Mouse (Mus musculus) midbrain, embryonic 10.5 days (tissue): ENCODE results near the gene Ppp1r12b. TPM values are rescaled to one million over a fixed set of nuclear protein-coding genes. Genes with fewer than 3 reads are reported as not detected.
A peak's percentile ranks its signal among the peaks of the same experiment; 100 is the strongest.

ENCODE experiments used
- DNase-seq: peaks from one replicate; pipeline ENCODE4 v3.0.0-alpha.2; 2017; ENCODE audit warnings: low spot score
- H3K27ac ChIP-seq: fragments of 300-500 bp; sonication (generic); replicated peaks from 2 replicates; pipeline ENCODE4 v1.5.1; 2016; ENCODE audit warnings: mild to moderate bottlenecking
- H3K27me3 ChIP-seq: fragments of 300-500 bp; sonication (generic); 2 replicates; pipeline ENCODE4 v1.6.1; 2016; ENCODE audit warnings: low read depth, mild to moderate bottlenecking; ENCODE audit not compliant: poor library complexity, severe bottlenecking
- H3K36me3 ChIP-seq: fragments of 300-500 bp; sonication (generic); 2 replicates; pipeline ENCODE4 v1.6.1; 2016; ENCODE audit warnings: mild to moderate bottlenecking, moderate library complexity
- H3K4me1 ChIP-seq: fragments of 300-500 bp; sonication (generic); 2 replicates; pipeline ENCODE4 v1.6.1; 2016
- H3K4me3 ChIP-seq: fragments of 300-500 bp; sonication (generic); 2 replicates; pipeline ENCODE4 v1.5.1; 2016; ENCODE audit warnings: mild to moderate bottlenecking, moderate library complexity
- H3K9me3 ChIP-seq: fragments of 300-500 bp; sonication (generic); replicated peaks from 2 replicates; pipeline ENCODE4 v1.6.1; 2016; ENCODE audit warnings: mild to moderate bottlenecking
- WGBS: fragments of 180-500 bp; shearing (Covaris S2); methylation state at CpG from one replicate; pipeline ENCODE4 v1.1.7; 2016; 5-methylcytosine and 5-hydroxymethylcytosine counted together
- polyA plus RNA-seq: library from polyadenylated mRNA; unstranded; fragments of >200 nt; fragmentation: Nextera tagmentation; extraction: Ambion mirVana; gene quantifications from 2 replicates; pipeline ENCODE4 v1.2.1, GENCODE M21; 2016

Ppp1r12b gene
- polyA plus RNA-seq, 1 experiment from 2014 or later = 5.7 TPM

DNA sequence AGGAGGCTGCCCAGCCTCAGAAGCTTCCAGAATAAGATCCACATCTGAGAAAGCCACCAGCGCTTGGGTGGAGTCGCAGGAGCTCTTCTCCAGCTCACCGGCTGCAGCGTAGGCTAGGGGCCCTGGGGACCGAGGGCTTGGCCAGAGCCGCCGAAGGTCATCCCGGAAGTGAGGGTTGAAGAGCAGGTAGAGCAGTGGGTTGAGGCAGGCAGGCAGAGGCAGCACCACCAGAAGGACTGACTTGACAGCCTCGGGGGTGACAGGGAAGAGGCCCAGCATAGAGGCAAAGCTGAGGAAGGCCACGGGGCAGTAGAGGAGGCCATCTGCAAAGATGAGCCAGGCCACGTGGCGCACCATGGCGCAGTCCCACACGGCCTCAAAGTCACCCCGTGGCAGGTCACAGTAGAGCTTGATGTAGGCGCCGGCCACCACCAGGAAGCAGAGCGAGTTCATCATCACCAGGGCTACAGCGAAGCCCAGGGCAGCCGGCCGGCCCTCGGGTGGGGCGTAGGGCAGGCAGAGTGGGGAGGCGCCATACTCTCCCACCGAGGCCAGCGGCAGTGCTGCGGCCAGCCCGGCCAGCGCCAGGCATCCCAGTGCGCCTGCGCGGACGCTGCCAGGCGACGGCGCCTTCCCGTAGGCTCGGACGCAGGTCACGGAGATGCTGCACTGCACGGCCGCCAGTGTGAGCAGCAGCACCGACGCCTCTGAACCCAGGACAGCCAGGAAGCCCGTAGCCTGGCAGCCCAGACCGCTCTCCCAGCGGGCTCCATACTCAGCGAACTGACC, 31.6 kb upstream of the Ppp1r12b start:
- Histone ChIP-seq H3K4me3 (peak overlapping the region; percentile 59), H3K4me1 (peaks cover 10% of the 10 kb centered on the region), H3K27ac (peak overlapping the region; percentile 80), H3K9me3 (no peaks in the 10 kb centered on the region), H3K36me3 (no peaks in the 10 kb centered on the region), H3K27me3 (peaks cover 63% of the 10 kb centered on the region)
- WGBS = 33% methylated on average over 48 of the region's 48 CpGs
- DNase-seq = peak; percentile 77

GRCm38 (mm10) chr1:134972920-134973319, 17.2 kb upstream of the Ppp1r12b start:
- Histone ChIP-seq H3K36me3 (peaks cover 79% of the 10 kb centered on the region), H3K27me3 (no peaks in the 10 kb centered on the region), H3K4me3 (no peak overlapping the region), H3K27ac (no peak overlapping the region), H3K9me3 (no peaks in the 10 kb centered on the region), H3K4me1 (no peaks in the 10 kb centered on the region)
- no peak for DNase-seq
- 89% methylated on average over 1 of the region's 1 CpGs for WGBS

DNA sequence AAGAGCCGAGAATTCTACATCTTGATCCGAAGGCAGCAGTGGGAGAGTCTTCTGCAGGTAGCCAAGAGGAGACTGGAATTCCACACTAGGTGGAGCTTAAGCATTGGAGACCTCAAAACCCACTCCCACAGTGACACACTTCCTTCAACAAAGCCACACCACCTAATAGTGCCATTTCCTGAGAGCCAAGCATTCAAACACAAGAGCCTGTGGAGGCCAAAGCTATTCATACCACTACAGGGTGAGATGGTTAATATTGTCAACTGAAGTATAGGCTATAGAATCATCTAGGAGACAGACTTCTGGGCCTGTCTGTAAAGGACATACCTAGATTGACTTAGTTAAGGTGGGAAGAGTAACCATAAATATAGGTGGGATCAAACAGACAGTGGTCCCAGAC, 9.7 kb upstream of the Ppp1r12b start:
- no peaks in the 10 kb centered on the region for H3K9me3 ChIP-seq
- H3K4me1 ChIP-seq = peaks cover 24% of the 10 kb centered on the region
- 85% methylated on average over 2 of the region's 2 CpGs for WGBS
- H3K27me3 ChIP-seq = peaks cover 9% of the 10 kb centered on the region
- peaks cover 51% of the 10 kb centered on the region for H3K36me3 ChIP-seq
- no peak for DNase-seq
- no peak overlapping the region for H3K27ac ChIP-seq
- no peak overlapping the region for H3K4me3 ChIP-seq

- H3K9me3 ChIP-seq = no peaks in the 10 kb centered on the region
- H3K4me3 ChIP-seq = peak overlapping the region; percentile 77
- H3K27me3 ChIP-seq = peaks cover 9% of the 10 kb centered on the region
- H3K27ac ChIP-seq = peak overlapping the region; percentile 88
- DNase-seq = no peak
- H3K4me1 ChIP-seq = peaks cover 24% of the 10 kb centered on the region
- H3K36me3 ChIP-seq = peaks cover 25% of the 10 kb centered on the region
- 8% methylated on average over 11 of the region's 11 CpGs for WGBS
These were observed 7.1 kb upstream of the Ppp1r12b start for GRCm38 (mm10) chr1:134962821-134963220.

DNA sequence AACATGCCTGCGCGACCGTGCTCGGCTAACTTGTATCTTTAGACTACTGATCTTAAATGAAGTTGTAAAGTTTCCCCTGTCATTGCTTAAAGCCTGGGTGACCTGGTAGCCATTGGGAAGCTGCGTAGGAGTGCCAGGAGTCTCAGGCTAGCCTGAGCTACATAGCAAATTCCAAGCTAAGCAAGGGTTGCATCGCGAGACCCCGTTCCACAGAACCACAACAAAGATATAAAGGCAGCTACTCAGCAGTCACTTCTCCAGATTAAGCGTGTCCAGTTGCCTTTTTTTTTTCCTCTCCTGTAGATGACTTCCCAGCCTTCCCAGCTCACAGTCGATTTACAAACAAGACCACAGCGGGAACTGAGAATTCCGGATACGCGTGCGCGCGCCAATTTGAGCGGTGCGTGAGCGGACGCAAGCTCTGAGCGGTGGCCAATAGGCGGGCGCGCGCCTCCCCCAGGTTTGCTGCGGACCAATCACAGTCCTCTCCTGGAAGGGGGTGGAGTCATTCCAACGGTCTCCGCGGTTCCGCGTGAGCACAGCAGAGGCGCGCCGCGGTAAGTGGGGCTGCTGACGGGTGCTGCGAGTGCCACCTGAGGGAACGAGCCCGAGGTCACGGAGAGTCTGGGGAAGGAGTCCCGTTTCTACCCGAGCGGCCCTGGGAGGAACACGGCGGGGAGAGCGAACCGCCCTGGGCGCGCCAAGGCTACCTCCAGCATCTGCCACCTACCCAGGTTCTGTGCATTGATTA, 6.5 kb upstream of the Ppp1r12b start, which contains the start of gene Ube2t:
TSS of gene Ube2t (plus strand) at position 513 of the 751 bp plus-strand sequence.
- WGBS = 3% methylated on average over 50 of the region's 50 CpGs
- Histone ChIP-seq H3K4me1 (peaks cover 24% of the 10 kb centered on the region), H3K4me3 (peak within 1 kb of the TSS; percentile 77), H3K36me3 (peaks cover 19% of the 10 kb centered on the region), H3K27me3 (peaks cover 9% of the 10 kb centered on the region), H3K9me3 (no peaks in the 10 kb centered on the region), H3K27ac (peak within 1 kb of the TSS; percentile 88)
- peak; percentile 95 for DNase-seq

DNA sequence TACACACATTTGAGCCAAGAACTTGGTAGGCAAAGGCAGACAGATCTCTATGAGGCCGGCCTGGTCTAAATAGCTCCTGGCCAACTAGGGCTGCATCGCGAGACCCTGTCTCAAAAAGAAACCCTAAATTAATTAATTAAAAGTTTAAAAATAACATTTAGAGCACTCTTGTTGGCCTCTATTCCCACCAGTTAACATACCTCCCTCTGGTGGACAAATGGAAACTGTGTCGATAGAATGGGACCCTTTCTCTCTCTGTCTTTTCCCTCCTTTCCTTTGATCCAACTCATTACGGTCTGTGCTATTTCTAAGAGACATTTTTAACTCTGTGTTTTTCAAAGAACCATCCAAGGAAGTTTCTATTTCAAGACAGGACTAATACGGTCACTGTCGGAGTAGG, 4.9 kb upstream of the Ppp1r12b start:
- 67% methylated on average over 7 of the region's 7 CpGs for WGBS
- Histone ChIP-seq H3K4me3 (no peak overlapping the region), H3K9me3 (no peaks in the 10 kb centered on the region), H3K27me3 (peaks cover 9% of the 10 kb centered on the region), H3K36me3 (peaks cover 9% of the 10 kb centered on the region), H3K4me1 (peaks cover 24% of the 10 kb centered on the region), H3K27ac (no peak overlapping the region)
- no peak for DNase-seq

- H3K36me3 ChIP-seq = no peaks in the 10 kb centered on the region
- WGBS = 7% methylated on average over 16 of the region's 16 CpGs
- H3K4me1 ChIP-seq = peaks cover 19% of the 10 kb centered on the region
- H3K27ac ChIP-seq = peak overlapping the region; percentile 92
- H3K9me3 ChIP-seq = no peaks in the 10 kb centered on the region
- peak overlapping the region; percentile 84 for H3K4me3 ChIP-seq
- H3K27me3 ChIP-seq = no peaks in the 10 kb centered on the region
- no peak for DNase-seq
These were observed 599 bp downstream of the Ppp1r12b start for GRCm38 (mm10) chr1:134955050-134955636.

DNA sequence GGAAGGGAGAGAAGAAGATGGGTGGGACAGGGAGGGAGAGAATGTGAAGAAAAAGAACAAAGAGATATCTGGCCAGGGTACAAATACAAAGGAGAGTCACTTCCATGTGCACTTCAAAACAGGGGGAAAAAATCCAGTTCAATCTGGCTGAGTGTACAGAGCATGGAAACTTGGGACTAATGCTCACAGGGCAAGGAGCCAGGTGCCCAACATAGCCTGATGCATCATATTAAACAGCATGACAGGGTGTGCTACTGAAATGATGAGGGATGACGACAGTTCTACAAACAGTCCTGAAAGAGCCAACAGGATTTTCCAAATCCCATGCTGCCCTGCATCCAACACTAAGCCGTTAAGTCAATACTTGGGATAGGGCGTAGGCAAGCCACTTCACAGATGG, 5.8 kb downstream of the Ppp1r12b start:
- Histone ChIP-seq H3K9me3 (no peaks in the 10 kb centered on the region), H3K4me3 (no peak overlapping the region), H3K36me3 (peaks cover 6% of the 10 kb centered on the region; the same call in 1 of the 2 replicates), H3K27ac (no peak overlapping the region), H3K27me3 (no peaks in the 10 kb centered on the region), H3K4me1 (peaks cover 14% of the 10 kb centered on the region)
- WGBS = 89% methylated on average over 3 of the region's 3 CpGs
- no peak for DNase-seq

- no peak for DNase-seq
- Histone ChIP-seq H3K9me3 (no peaks in the 10 kb centered on the region), H3K27me3 (no peaks in the 10 kb centered on the region), H3K27ac (no peak overlapping the region), H3K4me3 (no peak overlapping the region), H3K4me1 (no peaks in the 10 kb centered on the region), H3K36me3 (peaks cover 6% of the 10 kb centered on the region; the same call in 1 of the 2 replicates)
- 85% methylated on average over 7 of the region's 7 CpGs for WGBS
These were observed 8.2 kb downstream of the Ppp1r12b start for GRCm38 (mm10) chr1:134947590-134947989.

DNA sequence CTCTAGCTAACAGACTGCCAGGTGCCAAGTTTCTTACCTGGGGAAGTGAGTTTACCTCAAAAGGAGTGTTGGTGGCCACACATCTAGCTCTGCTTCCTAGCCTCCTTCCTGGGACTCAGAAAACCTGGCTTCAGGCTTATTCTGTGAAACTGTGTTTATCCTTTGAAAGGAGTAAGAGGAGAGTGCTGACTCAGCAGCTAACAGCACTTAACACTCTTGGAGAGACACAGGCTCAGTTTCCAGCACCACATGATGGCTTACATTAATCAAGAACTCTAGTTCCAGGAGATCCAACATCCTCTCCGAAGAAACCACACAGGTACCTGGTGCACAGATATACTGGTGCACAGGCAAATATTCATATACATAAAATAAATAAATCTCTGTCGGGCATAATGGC, 12.8 kb downstream of the Ppp1r12b start:
- no peaks in the 10 kb centered on the region for H3K9me3 ChIP-seq
- H3K27ac ChIP-seq = no peak overlapping the region
- peaks cover 2% of the 10 kb centered on the region; the same call in 1 of the 2 replicates for H3K36me3 ChIP-seq
- WGBS = 84% methylated on average over 2 of the region's 2 CpGs
- DNase-seq = no peak
- no peaks in the 10 kb centered on the region for H3K27me3 ChIP-seq
- no peak overlapping the region for H3K4me3 ChIP-seq
- H3K4me1 ChIP-seq = no peaks in the 10 kb centered on the region

- WGBS = 83% methylated on average over 4 of the region's 4 CpGs
- Histone ChIP-seq H3K36me3 (no peaks in the 10 kb centered on the region), H3K9me3 (no peaks in the 10 kb centered on the region), H3K4me3 (no peak overlapping the region), H3K27me3 (no peaks in the 10 kb centered on the region), H3K27ac (no peak overlapping the region), H3K4me1 (no peaks in the 10 kb centered on the region)
- DNase-seq = no peak
These were observed 14.9 kb downstream of the Ppp1r12b start for GRCm38 (mm10) chr1:134940863-134941262.

DNA sequence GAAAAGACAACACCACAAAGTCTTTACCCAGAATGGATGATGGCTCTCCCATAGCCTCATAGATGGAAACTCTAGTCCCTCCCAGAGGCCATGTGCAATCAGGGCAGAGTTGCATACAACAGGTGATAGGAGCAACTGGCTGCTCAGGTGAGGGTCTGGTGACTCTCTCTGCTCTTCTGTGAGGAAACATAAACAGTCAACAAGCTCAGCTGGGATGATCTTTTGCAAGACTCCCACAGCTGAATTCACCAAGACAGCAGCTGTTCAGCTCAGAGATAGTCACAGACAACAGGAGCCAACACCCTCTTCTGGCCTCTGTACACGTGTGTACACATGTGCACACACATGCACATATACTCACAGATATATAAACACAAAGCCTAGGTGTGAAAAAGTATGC, 17.5 kb downstream of the Ppp1r12b start:
- no peak overlapping the region for H3K4me3 ChIP-seq
- H3K9me3 ChIP-seq = no peaks in the 10 kb centered on the region
- H3K27ac ChIP-seq = no peak overlapping the region
- WGBS = 88% methylated on average over 1 of the region's 1 CpGs
- H3K27me3 ChIP-seq = no peaks in the 10 kb centered on the region
- no peaks in the 10 kb centered on the region for H3K36me3 ChIP-seq
- no peaks in the 10 kb centered on the region for H3K4me1 ChIP-seq
- no peak for DNase-seq
